Mouse (Mus musculus): ENCODE results near the gene Il19. TPM values are rescaled to one million over a fixed set of nuclear protein-coding genes. Genes with fewer than 3 reads are reported as not detected.

The Il19 gene
- polyA plus RNA-seq, 1 experiment from 2014 or later: not detected

- H3K4me1 ChIP-seq: no peaks in the 10 kb centered on the region
- H3K27ac ChIP-seq: no peak overlapping the region
- H3K27me3 ChIP-seq: no peaks in the 10 kb centered on the region
- no peak overlapping the region for H3K4me3 ChIP-seq
- H3K9me3 ChIP-seq: no peaks in the 10 kb centered on the region
- H3K9ac ChIP-seq: no peak overlapping the region
- H3K4me2 ChIP-seq: no peak overlapping the region
- no peak for ATAC-seq (ENCODE audit: insufficient number of reproducible peaks, low FRiP score, low TSS enrichment, low read depth)
- WGBS: 21% methylated on average over 1 of the region's 1 CpGs
- H3K36me3 ChIP-seq: no peaks in the 10 kb centered on the region
Observed at GRCm38 (mm10) chr1:130918323-130918980, 21.5 kb downstream of the Il19 start.

- no peak within 1 kb of the TSS for H3K9ac ChIP-seq
- ATAC-seq (ENCODE audit: insufficient number of reproducible peaks, low FRiP score, low TSS enrichment, low read depth): no peak
Observed at GRCm38 (mm10) chr1:130911401-130912010, 28.4 kb downstream of the Il19 start, which contains the start of gene Il20. TSS of gene Il20 (minus strand) at chr1:130911451.

GRCm38 (mm10) chr1:130902505-130902904 lies 37.4 kb downstream of the Il19 start:
- no peak overlapping the region for H3K4me2 ChIP-seq
- no peaks in the 10 kb centered on the region for H3K4me1 ChIP-seq
- no peaks in the 10 kb centered on the region for H3K9me3 ChIP-seq
- no peak overlapping the region for H3K4me3 ChIP-seq
- no peaks in the 10 kb centered on the region for H3K27me3 ChIP-seq
- no peak overlapping the region for H3K9ac ChIP-seq
- 81% methylated on average over 7 of the region's 7 CpGs for WGBS
- H3K36me3 ChIP-seq: no peaks in the 10 kb centered on the region
- H3K27ac ChIP-seq: no peak overlapping the region
- no peak for ATAC-seq (ENCODE audit: insufficient number of reproducible peaks, low FRiP score, low TSS enrichment, low read depth)

More at GRCm38 (mm10) chr1:130911401-130912010, 28.4 kb downstream of the Il19 start, which contains the start of gene Il20:
- no peaks in the 10 kb centered on the region for H3K4me1 ChIP-seq
- no peaks in the 10 kb centered on the region for H3K27me3 ChIP-seq
- 87% methylated on average over 12 of the region's 12 CpGs for WGBS
- no peak within 1 kb of the TSS for H3K4me3 ChIP-seq
- H3K36me3 ChIP-seq: no peaks in the 10 kb centered on the region
- no peaks in the 10 kb centered on the region for H3K9me3 ChIP-seq
- H3K27ac ChIP-seq: no peak within 1 kb of the TSS
- H3K4me2 ChIP-seq: no peak within 1 kb of the TSS

GRCm38 (mm10) chr1:130894468-130894867 lies 45.4 kb downstream of the Il19 start:
- H3K9me3 ChIP-seq: no peaks in the 10 kb centered on the region
- no peaks in the 10 kb centered on the region for H3K27me3 ChIP-seq
- no peaks in the 10 kb centered on the region for H3K4me1 ChIP-seq
- no peak overlapping the region for H3K4me2 ChIP-seq
- no peak for ATAC-seq (ENCODE audit: insufficient number of reproducible peaks, low FRiP score, low TSS enrichment, low read depth)
- 70% methylated on average over 6 of the region's 6 CpGs for WGBS
- no peak overlapping the region for H3K27ac ChIP-seq
- no peaks in the 10 kb centered on the region for H3K36me3 ChIP-seq
- H3K4me3 ChIP-seq: no peak overlapping the region
- no peak overlapping the region for H3K9ac ChIP-seq

GRCm38 (mm10) chr1:130893329-130894040 lies 46.4 kb downstream of the Il19 start:
- Histone ChIP-seq H3K27me3 (no peaks in the 10 kb centered on the region), H3K9ac (no peak overlapping the region), H3K36me3 (no peaks in the 10 kb centered on the region), H3K4me2 (no peak overlapping the region), H3K4me1 (no peaks in the 10 kb centered on the region), H3K27ac (no peak overlapping the region), H3K4me3 (no peak overlapping the region), H3K9me3 (no peaks in the 10 kb centered on the region)
- ATAC-seq (ENCODE audit: insufficient number of reproducible peaks, low FRiP score, low TSS enrichment, low read depth): no peak
- WGBS: 58% methylated on average over 9 of the region's 9 CpGs

- WGBS: 40% methylated on average over 1 of the region's 1 CpGs
- Histone ChIP-seq H3K9me3 (no peaks in the 10 kb centered on the region), H3K4me2 (no peak overlapping the region), H3K4me1 (no peaks in the 10 kb centered on the region), H3K36me3 (no peaks in the 10 kb centered on the region), H3K4me3 (no peak overlapping the region), H3K9ac (no peak overlapping the region), H3K27me3 (no peaks in the 10 kb centered on the region), H3K27ac (no peak overlapping the region)
- ATAC-seq (ENCODE audit: insufficient number of reproducible peaks, low FRiP score, low TSS enrichment, low read depth): no peak
Observed at GRCm38 (mm10) chr1:130892446-130892845, 47.5 kb downstream of the Il19 start.

GRCm38 (mm10) chr1:130887354-130887753 lies 52.6 kb downstream of the Il19 start, which contains the start of gene Il24:
TSS of gene Il24 (minus strand) at chr1:130887454.
- Histone ChIP-seq H3K9me3 (no peaks in the 10 kb centered on the region), H3K9ac (no peak within 1 kb of the TSS), H3K4me1 (no peaks in the 10 kb centered on the region), H3K27ac (no peak within 1 kb of the TSS), H3K4me3 (no peak within 1 kb of the TSS), H3K4me2 (no peak within 1 kb of the TSS), H3K36me3 (no peaks in the 10 kb centered on the region), H3K27me3 (no peaks in the 10 kb centered on the region)
- no peak for ATAC-seq (ENCODE audit: insufficient number of reproducible peaks, low FRiP score, low TSS enrichment, low read depth)

GRCm38 (mm10) chr1:130883146-130883545 lies 56.8 kb downstream of the Il19 start:
- peaks cover 10% of the 10 kb centered on the region for H3K27me3 ChIP-seq
- ATAC-seq (ENCODE audit: insufficient number of reproducible peaks, low FRiP score, low TSS enrichment, low read depth): no peak
- 86% methylated on average over 4 of the region's 4 CpGs for WGBS

More at GRCm38 (mm10) chr1:130883146-130883545, 56.8 kb downstream of the Il19 start:
- Histone ChIP-seq H3K36me3 (no peaks in the 10 kb centered on the region), H3K9me3 (no peaks in the 10 kb centered on the region), H3K4me2 (no peak overlapping the region), H3K9ac (no peak overlapping the region), H3K4me3 (no peak overlapping the region), H3K27ac (no peak overlapping the region), H3K4me1 (peaks cover 4% of the 10 kb centered on the region)

Other genes starting within 250 kb of the Il19 start
- not detected in 2 replicates for gene Gm29427, start 224.3 kb downstream of the Il19 start, polyA plus RNA-seq (2015; fragmentation: Nextera tagmentation; extraction: Ambion mirVana)
- 11.5 and 12.3 TPM in 2 replicates for gene Yod1, start 222.8 kb downstream of the Il19 start, polyA plus RNA-seq (2015; fragmentation: Nextera tagmentation; extraction: Ambion mirVana)
- 7.3 and 8.9 TPM in 2 replicates for gene Pfkfb2, start 210.9 kb downstream of the Il19 start, polyA plus RNA-seq (2015; fragmentation: Nextera tagmentation; extraction: Ambion mirVana)
- gene AA986860, start 208.1 kb downstream of the Il19 start, polyA plus RNA-seq (2015; fragmentation: Nextera tagmentation; extraction: Ambion mirVana): 23.4 and 26.9 TPM in 2 replicates
- gene Fcamr, start 139.2 kb downstream of the Il19 start, polyA plus RNA-seq (2015; fragmentation: Nextera tagmentation; extraction: Ambion mirVana): 0.29 and 0.70 TPM in 2 replicates
- 0.15 and 0.16 TPM in 2 replicates for gene Pigr, start 113.4 kb downstream of the Il19 start, polyA plus RNA-seq (2015; fragmentation: Nextera tagmentation; extraction: Ambion mirVana)
- gene Fcmr, start 74.4 kb downstream of the Il19 start, polyA plus RNA-seq (2015; fragmentation: Nextera tagmentation; extraction: Ambion mirVana): 0.29 TPM in 1 of 2 replicates, not detected in the other
- gene Il24, start 52.7 kb downstream of the Il19 start, polyA plus RNA-seq (2015; fragmentation: Nextera tagmentation; extraction: Ambion mirVana): not detected in 2 replicates
- gene Il20, start 28.7 kb downstream of the Il19 start, polyA plus RNA-seq (2015; fragmentation: Nextera tagmentation; extraction: Ambion mirVana): not detected in 2 replicates
- gene Il10, start 79.7 kb upstream of the Il19 start, polyA plus RNA-seq (2015; fragmentation: Nextera tagmentation; extraction: Ambion mirVana): not detected in 2 replicates
- gene Mapkapk2, start 157.7 kb upstream of the Il19 start, polyA plus RNA-seq (2015; fragmentation: Nextera tagmentation; extraction: Ambion mirVana): 27.7 and 36.1 TPM in 2 replicates
- gene Dyrk3, start 198.2 kb upstream of the Il19 start, polyA plus RNA-seq (2015; fragmentation: Nextera tagmentation; extraction: Ambion mirVana): 2.2 and 3.1 TPM in 2 replicates
- gene Eif2d, start 213.1 kb upstream of the Il19 start, polyA plus RNA-seq (2015; fragmentation: Nextera tagmentation; extraction: Ambion mirVana): 60.5 and 61.4 TPM in 2 replicates

Data from limb, embryonic 15.5 days (tissue).